Mouse (Mus musculus): ENCODE results near the gene Tacr3.

The Tacr3 gene

DNA sequence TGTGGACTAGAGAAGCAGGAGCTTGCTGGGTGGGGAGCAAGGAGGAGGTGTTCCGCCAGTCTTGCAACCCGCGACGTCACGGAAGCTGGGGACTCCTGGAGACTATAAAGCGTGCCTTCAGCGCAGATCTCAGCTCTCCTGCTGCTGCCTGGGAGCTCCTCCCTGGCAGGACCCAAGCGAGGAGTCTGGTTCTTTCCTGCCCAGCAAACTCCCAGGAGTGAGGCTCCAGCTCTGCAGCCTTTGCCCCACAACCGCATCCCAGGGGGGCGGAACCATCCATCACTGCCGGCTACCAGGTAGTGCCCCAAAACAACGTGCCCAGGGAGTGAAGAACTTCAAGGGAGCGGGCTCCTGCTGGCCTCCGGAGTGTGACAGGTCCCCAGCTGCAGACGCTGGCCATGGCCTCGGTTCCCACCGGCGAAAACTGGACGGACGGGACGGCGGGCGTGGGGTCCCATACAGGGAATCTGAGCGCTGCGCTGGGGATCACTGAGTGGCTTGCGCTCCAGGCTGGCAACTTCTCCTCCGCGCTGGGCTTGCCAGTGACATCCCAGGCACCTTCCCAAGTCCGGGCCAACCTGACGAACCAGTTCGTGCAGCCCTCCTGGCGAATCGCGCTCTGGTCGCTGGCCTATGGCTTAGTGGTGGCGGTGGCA lies at the start of gene Tacr3:
Gene Tacr3 (plus strand): TSS at position 133 of the 656 bp plus-strand sequence.
- DNase-seq (ENCODE audit: low spot score), result no peak

GRCm38 (mm10) chr3:134828492-134828874 lies 324 bp upstream of the Tacr3 start:
- DNase-seq (ENCODE audit: low spot score), result no peak

DNA sequence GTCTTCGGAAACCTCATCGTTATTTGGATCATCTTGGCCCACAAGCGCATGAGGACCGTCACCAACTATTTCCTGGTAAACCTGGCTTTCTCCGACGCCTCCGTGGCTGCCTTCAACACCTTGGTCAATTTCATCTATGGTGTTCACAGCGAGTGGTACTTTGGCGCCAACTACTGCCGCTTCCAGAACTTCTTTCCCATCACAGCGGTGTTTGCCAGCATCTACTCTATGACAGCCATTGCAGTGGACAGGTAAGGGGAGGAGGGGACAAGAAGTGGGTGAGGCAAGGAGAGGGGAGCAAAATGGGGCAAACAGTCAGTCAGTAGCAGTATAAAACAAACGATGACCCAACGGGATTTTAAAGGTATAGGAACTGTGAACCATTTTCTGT lies 719 bp downstream of the Tacr3 start:
- DNase-seq (ENCODE audit: low spot score), result no peak

GRCm38 (mm10) chr3:134851342-134851741 lies 22.5 kb downstream of the Tacr3 start:
- DNase-seq (ENCODE audit: low spot score), result no peak

DNA sequence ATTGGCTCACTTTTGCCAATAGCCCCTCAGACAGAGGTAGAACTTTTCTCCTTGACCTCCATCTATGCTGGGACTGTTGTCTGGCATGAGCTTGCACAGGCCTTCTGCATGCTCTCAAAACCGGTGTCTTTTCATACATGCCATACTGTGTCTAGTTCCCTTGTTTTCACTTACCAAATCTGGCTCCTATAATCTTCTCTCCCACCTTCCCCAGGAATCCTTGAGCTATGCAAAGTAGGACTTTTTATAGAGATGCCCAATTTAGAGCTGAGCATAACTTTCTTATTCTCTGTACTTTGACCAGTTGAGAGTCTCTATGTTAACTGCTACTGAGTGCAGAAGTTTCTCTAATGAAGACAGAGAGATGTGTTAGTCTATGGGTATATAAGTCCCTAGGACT lies 48.9 kb downstream of the Tacr3 start:
- no peak for DNase-seq (ENCODE audit: low spot score)

GRCm38 (mm10) chr3:134895831-134896230 lies 67.0 kb downstream of the Tacr3 start:
- DNase-seq (ENCODE audit: low spot score), result no peak

- no peak for DNase-seq (ENCODE audit: low spot score)
Measured at GRCm38 (mm10) chr3:134908890-134909289, 80.1 kb downstream of the Tacr3 start.

- no peak for DNase-seq (ENCODE audit: low spot score)
Measured at GRCm38 (mm10) chr3:134934703-134935102, 105.9 kb downstream of the Tacr3 start.

DNA sequence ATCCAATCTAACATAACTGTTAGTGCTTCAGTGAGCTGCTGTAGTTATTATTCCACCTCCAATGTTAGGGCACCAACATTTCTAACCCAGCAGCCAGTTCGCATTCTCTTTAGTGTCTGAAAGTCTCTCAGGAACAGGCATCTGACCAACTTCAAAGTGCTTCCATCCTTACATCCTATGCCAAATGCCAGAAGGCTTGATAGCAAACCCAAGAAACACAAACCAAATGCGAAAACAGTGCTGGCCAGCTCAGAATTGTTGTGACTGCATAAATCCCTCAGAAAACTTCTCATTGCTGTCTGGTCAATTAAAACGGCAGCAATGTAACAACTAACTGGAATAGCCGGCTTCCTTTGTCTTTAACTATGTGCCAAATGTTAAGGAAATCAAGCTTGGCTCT lies 106.7 kb downstream of the Tacr3 start:
- no peak for DNase-seq (ENCODE audit: low spot score)

GRCm38 (mm10) chr3:134963461-134963860 lies 134.7 kb downstream of the Tacr3 start:
- DNase-seq (ENCODE audit: low spot score), result no peak

DNA sequence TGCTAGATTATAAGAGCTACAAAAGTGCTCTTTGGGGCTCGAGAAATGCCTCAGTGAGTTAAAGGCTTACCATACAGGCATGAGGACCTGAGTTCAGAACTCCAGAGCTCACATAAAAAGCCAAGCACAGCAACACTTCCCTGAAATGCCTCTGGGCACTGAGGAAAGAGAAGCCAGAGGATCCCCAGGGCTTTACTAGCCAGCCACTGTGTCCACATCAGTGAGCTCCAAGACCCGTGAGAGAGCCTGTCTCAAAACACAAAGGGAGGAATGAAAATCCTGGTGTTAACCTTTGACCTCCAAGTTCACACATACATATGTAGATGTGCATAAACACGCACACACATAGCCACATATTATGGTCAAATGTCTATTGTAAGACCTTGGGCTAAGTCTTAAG lies 150.1 kb downstream of the Tacr3 start:
- no peak for DNase-seq (ENCODE audit: low spot score)

DNA sequence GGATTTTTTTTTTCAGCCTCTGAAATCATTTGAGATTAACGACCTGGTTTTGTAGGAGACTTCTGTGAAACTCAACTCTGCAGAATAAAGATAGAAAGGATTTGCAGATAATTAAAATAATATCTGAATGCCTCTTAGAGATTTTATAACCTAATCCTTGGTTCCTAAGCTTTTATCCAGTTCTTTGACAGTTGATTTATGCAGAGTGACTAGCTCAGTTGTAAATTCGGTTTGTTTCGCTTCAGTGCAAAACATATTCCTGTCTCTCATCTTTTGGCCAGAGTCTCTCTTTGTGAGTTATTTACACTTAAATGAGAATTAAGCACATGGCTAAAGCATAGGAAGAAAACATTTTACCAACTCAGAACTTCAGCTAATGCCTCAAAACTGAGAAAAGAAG lies 151.3 kb downstream of the Tacr3 start:
- no peak for DNase-seq (ENCODE audit: low spot score)

All from testis, postnatal 14 days (tissue).